ENCODE assay signal across 9 mouse cellular contexts in genomic region chr11:95142980-95143575, GRCm38 (mm10). TPM values are rescaled to one million over a fixed set of nuclear protein-coding genes. Genes with fewer than 3 reads are reported as not detected.
DNase-seq lines count a peak whose midpoint lies in the region; ATAC-seq and TF ChIP-seq lines count a peak whose summit lies in the region.
"Had no signal": no experiment of that assay in that cellular context is flagged by ENCODE, and none has a peak within 500 bp of the region (broad histone marks: within the 10 kb centered on the region; RNA-seq: fewer than 3 reads in every experiment).

No protein-coding gene starts in this region.

- no peak for TF ChIP-seq CTCF in heart, postnatal 0 days (IDR thresholded peaks at IDR 0.05; ENCODE audit: low read depth)

- H3K27ac ChIP-seq in hindbrain, embryonic 10.5 days, result no peak overlapping the region
- H3K27ac ChIP-seq in hindbrain, embryonic 14.5 days, result no peak overlapping the region
- H3K27ac ChIP-seq in heart, postnatal 0 days (ENCODE audit: low read depth), result no peak overlapping the region
- H3K27ac ChIP-seq in liver, embryonic 12.5 days, result no peak overlapping the region

- peak overlapping the region; percentile 13; the same call in 1 of the 2 replicates for H3K4me3 ChIP-seq in hindbrain, embryonic 10.5 days
- H3K4me3 ChIP-seq in hindbrain, embryonic 14.5 days (replicated peaks; ENCODE audit: low read length), result no peak overlapping the region
- peak overlapping the region; percentile 26 for H3K4me3 ChIP-seq in heart, postnatal 0 days (ENCODE audit: low read depth, low read length)
- peak overlapping the region; percentile 18; the same call in 1 of the 2 replicates for H3K4me3 ChIP-seq in liver, embryonic 12.5 days

- H3K9me3 ChIP-seq in hindbrain, embryonic 10.5 days, result no peaks in the 10 kb centered on the region
- H3K9me3 ChIP-seq in hindbrain, embryonic 14.5 days (ENCODE audit: control insufficient read depth, low read length), result no peaks in the 10 kb centered on the region
- no peaks in the 10 kb centered on the region for H3K9me3 ChIP-seq in heart, postnatal 0 days (replicated peaks; ENCODE audit: control insufficient read depth, low read length)
- H3K9me3 ChIP-seq in liver, embryonic 12.5 days (replicated peaks), result no peaks in the 10 kb centered on the region

- WGBS in hindbrain, embryonic 10.5 days, result 4% methylated on average over 39 of the region's 39 CpGs
- WGBS in hindbrain, embryonic 14.5 days, result 2% methylated on average over 39 of the region's 39 CpGs
- WGBS in heart, postnatal 0 days, result 3% methylated on average over 39 of the region's 39 CpGs
- 4% methylated on average over 39 of the region's 39 CpGs for WGBS in liver, embryonic 12.5 days (ENCODE audit: insufficient replicate concordance)

- DNase-seq in hindbrain, embryonic 10.5 days (ENCODE audit: low spot score), result peak; percentile 62
- no peak for DNase-seq in hindbrain, embryonic 14.5 days (ENCODE audit: low spot score)
- peak; percentile 5 for DNase-seq in c-Kit-negative CD71-positive TER-119-positive erythroid progenitor cells, embryonic 14.5 days (ENCODE audit: low read depth, low spot score)
- no peak for DNase-seq in heart, postnatal 0 days (ENCODE audit: low spot score)
- DNase-seq in spleen, postnatal 36 days (ENCODE audit: low spot score in 2 of 2), result no peak
- no peak for DNase-seq in testis, postnatal 10 days (ENCODE audit: low spot score)
- no peak for DNase-seq in natural killer cell, adult 2 months (ENCODE audit: low spot score in 2 of 2)

- TF ChIP-seq EP300 in heart, postnatal 0 days (IDR thresholded peaks at IDR 0.05; ENCODE audit: low read depth), result no peak

- no peak overlapping the region for H3K9ac ChIP-seq in hindbrain, embryonic 14.5 days
- H3K9ac ChIP-seq in heart, postnatal 0 days (replicated peaks; ENCODE audit: low read depth, low read length), result no peak overlapping the region
- H3K9ac ChIP-seq in liver, embryonic 12.5 days, result no peak overlapping the region

- H3K4me2 ChIP-seq in hindbrain, embryonic 14.5 days (replicated peaks), result no peak overlapping the region
- H3K4me2 ChIP-seq in heart, postnatal 0 days (ENCODE audit: low read depth, low read length), result 0 out of 2 replicates have a peak overlapping the region, but pooled peaks have one; percentile 1
- H3K4me2 ChIP-seq in liver, embryonic 12.5 days, result peak overlapping the region; percentile 42

- no peak for ATAC-seq in hindbrain, embryonic 14.5 days (ENCODE audit: low FRiP score)
- ATAC-seq in heart, postnatal 0 days (ENCODE audit: insufficient read depth, low read depth), result no peak
- ATAC-seq in liver, embryonic 12.5 days, result no peak

- H3K27me3 ChIP-seq in hindbrain, embryonic 10.5 days (ENCODE audit: insufficient read depth, poor library complexity, severe bottlenecking), result peaks cover 100% of the 10 kb centered on the region
- H3K27me3 ChIP-seq in hindbrain, embryonic 14.5 days (ENCODE audit: control insufficient read depth, insufficient read depth, low read length), result peaks cover 99% of the 10 kb centered on the region
- peaks cover 100% of the 10 kb centered on the region for H3K27me3 ChIP-seq in heart, postnatal 0 days (ENCODE audit: control insufficient read depth, insufficient read depth, low read length)
- peaks cover 100% of the 10 kb centered on the region for H3K27me3 ChIP-seq in liver, embryonic 12.5 days (replicated peaks)

- peaks cover 41% of the 10 kb centered on the region for H3K4me1 ChIP-seq in hindbrain, embryonic 10.5 days (replicated peaks)
- peaks cover 18% of the 10 kb centered on the region; the same call in 1 of the 2 replicates for H3K4me1 ChIP-seq in hindbrain, embryonic 14.5 days (replicated peaks; ENCODE audit: control insufficient read depth, insufficient read depth, low read length)
- peaks cover 11% of the 10 kb centered on the region for H3K4me1 ChIP-seq in heart, postnatal 0 days (ENCODE audit: control insufficient read depth, insufficient read depth)
- H3K4me1 ChIP-seq in liver, embryonic 12.5 days, result peaks cover 20% of the 10 kb centered on the region

- H3K36me3 ChIP-seq in hindbrain, embryonic 10.5 days, result no peaks in the 10 kb centered on the region
- H3K36me3 ChIP-seq in hindbrain, embryonic 14.5 days (replicated peaks; ENCODE audit: control insufficient read depth, insufficient read depth), result no peaks in the 10 kb centered on the region
- H3K36me3 ChIP-seq in heart, postnatal 0 days (replicated peaks; ENCODE audit: control insufficient read depth, insufficient read depth, low read length), result no peaks in the 10 kb centered on the region
- no peaks in the 10 kb centered on the region for H3K36me3 ChIP-seq in liver, embryonic 12.5 days

RNA-seq across cellular contexts. Expression of gene Dlx4, which starts 3.0 kb away (rescaled TPM):
- 0.25 and 0.31 TPM in 2 replicates for polyA plus RNA-seq in hindbrain, embryonic 10.5 days (2016; fragmentation: Nextera tagmentation; extraction: Ambion mirVana)
- polyA plus RNA-seq in hindbrain, embryonic 14.5 days (2014; fragmentation: Nextera tagmentation; extraction: Ambion mirVana), result not detected in 2 replicates
- 0.31 TPM in 1 of 2 replicates, not detected in the other for total RNA-seq in heart, postnatal 0 days (2014; rRNA removed; ENCODE audit: low replicate concordance)
- 0.05 and 0.11 TPM in 2 replicates for polyA plus RNA-seq in heart, postnatal 0 days (2015; fragmentation: Nextera tagmentation; extraction: Ambion mirVana)
- polyA plus RNA-seq in liver, embryonic 12.5 days (2016; fragmentation: Nextera tagmentation; extraction: Ambion mirVana), result 0.06 TPM in 1 of 2 replicates, not detected in the other
- total RNA-seq: left cerebral cortex, postnatal 36 days had no signal

RNA-seq across cellular contexts. Expression of gene Dlx3, which starts 23.2 kb away (rescaled TPM):
- 3.2 and 6.5 TPM in 2 replicates for polyA plus RNA-seq in hindbrain, embryonic 10.5 days (2016; fragmentation: Nextera tagmentation; extraction: Ambion mirVana)
- 0.07 and 0.27 TPM in 2 replicates for polyA plus RNA-seq in hindbrain, embryonic 14.5 days (2014; fragmentation: Nextera tagmentation; extraction: Ambion mirVana)
- total RNA-seq in heart, postnatal 0 days (2014; rRNA removed; ENCODE audit: low replicate concordance), result not detected in 2 replicates
- polyA plus RNA-seq in heart, postnatal 0 days (2015; fragmentation: Nextera tagmentation; extraction: Ambion mirVana), result not detected in 2 replicates
- 0.05 and 0.08 TPM in 2 replicates for polyA plus RNA-seq in liver, embryonic 12.5 days (2016; fragmentation: Nextera tagmentation; extraction: Ambion mirVana)
- total RNA-seq: left cerebral cortex, postnatal 36 days had no signal

Comparison
In these comparisons a context has a peak if more than half of its experiments do, and no peak if none do; other contexts are left out.
1. DNase-seq: peak in hindbrain, embryonic 10.5 days (single experiment) and c-Kit-negative CD71-positive TER-119-positive erythroid progenitor cells, embryonic 14.5 days (single experiment); none in hindbrain, embryonic 14.5 days (single experiment), heart, postnatal 0 days (single experiment), spleen, postnatal 36 days (0 of 2), testis, postnatal 10 days (single experiment) and natural killer cell, adult 2 months (0 of 2).